Mouse (Mus musculus): Measurements from ENCODE around the gene Ptpro. TPM values are rescaled to one million over a fixed set of nuclear protein-coding genes. Genes with fewer than 3 reads are reported as not detected.

Ptpro gene
- polyA plus RNA-seq, 2 experiments: 0.40 to 0.55 TPM

GRCm38 (mm10) chr6:137339071-137339470, 87.0 kb downstream of the Ptpro start:
- H3K9me3 ChIP-seq (ENCODE audit: control insufficient read depth, low read length): no peaks in the 10 kb centered on the region
- no peaks in the 10 kb centered on the region for H3K27me3 ChIP-seq (ENCODE audit: control insufficient read depth, insufficient read depth, low read length)
- ATAC-seq (ENCODE audit: insufficient read depth) (no peak), DNase-seq (ENCODE audit: low read depth in 3 of 3, low spot score in 3 of 3) (no peak)
- no peak overlapping the region for H3K4me3 ChIP-seq (ENCODE audit: insufficient read depth in 1 of 2, low read depth in 2 of 2, low read length in 2 of 2)
- H3K27ac ChIP-seq: no peak overlapping the region
- H3K4me2 ChIP-seq (ENCODE audit: low read depth): no peak overlapping the region
- no peak overlapping the region for H3K9ac ChIP-seq (replicated peaks)
- 26% methylated on average over 4 of the region's 4 CpGs for WGBS (ENCODE audit: insufficient replicate concordance)
- TF ChIP-seq CTCF (IDR thresholded peaks at IDR 0.05; ENCODE audit: low read depth): no peak
- no peak for TF ChIP-seq EP300 (IDR thresholded peaks at IDR 0.05; ENCODE audit: low read depth)
- H3K36me3 ChIP-seq (replicated peaks; ENCODE audit: control insufficient read depth, insufficient read depth, low read depth): no peaks in the 10 kb centered on the region
- H3K4me1 ChIP-seq (replicated peaks; ENCODE audit: control insufficient read depth in 2 of 2, insufficient read depth in 2 of 2, low read length in 1 of 2): no peaks in the 10 kb centered on the region

GRCm38 (mm10) chr6:137343688-137344441, 91.7 kb downstream of the Ptpro start:
- Histone ChIP-seq H3K4me3 (ENCODE audit: insufficient read depth in 1 of 2, low read depth in 2 of 2, low read length in 2 of 2) (no peak overlapping the region), H3K9me3 (ENCODE audit: control insufficient read depth, low read length) (no peaks in the 10 kb centered on the region), H3K9ac (replicated peaks) (no peak overlapping the region), H3K27me3 (ENCODE audit: control insufficient read depth, insufficient read depth, low read length) (no peaks in the 10 kb centered on the region), H3K36me3 (replicated peaks; ENCODE audit: control insufficient read depth, insufficient read depth, low read depth) (no peaks in the 10 kb centered on the region), H3K4me2 (ENCODE audit: low read depth) (no peak overlapping the region), H3K4me1 (replicated peaks; ENCODE audit: control insufficient read depth in 2 of 2, insufficient read depth in 2 of 2, low read length in 1 of 2) (no peaks in the 10 kb centered on the region), H3K27ac (no peak overlapping the region)
- 56% methylated on average over 5 of the region's 5 CpGs for WGBS (ENCODE audit: insufficient replicate concordance)
- no peak for DNase-seq (ENCODE audit: low read depth in 3 of 3, low spot score in 3 of 3)
- ATAC-seq (ENCODE audit: insufficient read depth): no peak
- TF ChIP-seq EP300 (IDR thresholded peaks at IDR 0.05; ENCODE audit: low read depth): no peak
- no peak for TF ChIP-seq CTCF (IDR thresholded peaks at IDR 0.05; ENCODE audit: low read depth)

- TF ChIP-seq EP300 (IDR thresholded peaks at IDR 0.05; ENCODE audit: low read depth) (no peak), CTCF (IDR thresholded peaks at IDR 0.05; ENCODE audit: low read depth) (no peak)
- ATAC-seq (ENCODE audit: insufficient read depth) (no peak), DNase-seq (ENCODE audit: low read depth in 3 of 3, low spot score in 3 of 3) (no peak)
- no peaks in the 10 kb centered on the region for H3K27me3 ChIP-seq (ENCODE audit: control insufficient read depth, insufficient read depth, low read length)
- H3K4me1 ChIP-seq (replicated peaks; ENCODE audit: control insufficient read depth in 2 of 2, insufficient read depth in 2 of 2, low read length in 1 of 2): no peaks in the 10 kb centered on the region
- H3K4me2 ChIP-seq (ENCODE audit: low read depth): no peak overlapping the region
- H3K27ac ChIP-seq: no peak overlapping the region
- WGBS (ENCODE audit: insufficient replicate concordance): 66% methylated on average over 7 of the region's 7 CpGs
- H3K9ac ChIP-seq (replicated peaks): no peak overlapping the region
- H3K4me3 ChIP-seq (ENCODE audit: insufficient read depth in 1 of 2, low read depth in 2 of 2, low read length in 2 of 2): no peak overlapping the region
- no peaks in the 10 kb centered on the region for H3K36me3 ChIP-seq (replicated peaks; ENCODE audit: control insufficient read depth, insufficient read depth, low read depth)
- H3K9me3 ChIP-seq (ENCODE audit: control insufficient read depth, low read length): no peaks in the 10 kb centered on the region
Measured at GRCm38 (mm10) chr6:137360166-137360565, 108.0 kb downstream of the Ptpro start.

- H3K27me3 ChIP-seq (ENCODE audit: control insufficient read depth, insufficient read depth, low read length): no peaks in the 10 kb centered on the region
- no peak overlapping the region for H3K4me2 ChIP-seq (ENCODE audit: low read depth)
- H3K9ac ChIP-seq (replicated peaks): no peak overlapping the region
- no peaks in the 10 kb centered on the region for H3K36me3 ChIP-seq (replicated peaks; ENCODE audit: control insufficient read depth, insufficient read depth, low read depth)
- no peak overlapping the region for H3K27ac ChIP-seq
- 54% methylated on average over 8 of the region's 8 CpGs for WGBS (ENCODE audit: insufficient replicate concordance)
- no peak for ATAC-seq (ENCODE audit: insufficient read depth)
- no peaks in the 10 kb centered on the region for H3K9me3 ChIP-seq (ENCODE audit: control insufficient read depth, low read length)
- TF ChIP-seq CTCF (IDR thresholded peaks at IDR 0.05; ENCODE audit: low read depth): no peak
- no peak for TF ChIP-seq EP300 (IDR thresholded peaks at IDR 0.05; ENCODE audit: low read depth)
- no peaks in the 10 kb centered on the region for H3K4me1 ChIP-seq (replicated peaks; ENCODE audit: control insufficient read depth in 2 of 2, insufficient read depth in 2 of 2, low read length in 1 of 2)
- DNase-seq (ENCODE audit: low read depth in 3 of 3, low spot score in 3 of 3): no peak
- H3K4me3 ChIP-seq (ENCODE audit: insufficient read depth in 1 of 2, low read depth in 2 of 2, low read length in 2 of 2): no peak overlapping the region
Measured at GRCm38 (mm10) chr6:137362216-137362615, 110.1 kb downstream of the Ptpro start.

- Histone ChIP-seq H3K9ac (replicated peaks) (no peak overlapping the region), H3K36me3 (replicated peaks; ENCODE audit: control insufficient read depth, insufficient read depth, low read depth) (no peaks in the 10 kb centered on the region), H3K27me3 (ENCODE audit: control insufficient read depth, insufficient read depth, low read length) (no peaks in the 10 kb centered on the region), H3K4me1 (replicated peaks; ENCODE audit: control insufficient read depth in 2 of 2, insufficient read depth in 2 of 2, low read length in 1 of 2) (no peaks in the 10 kb centered on the region), H3K4me3 (ENCODE audit: insufficient read depth in 1 of 2, low read depth in 2 of 2, low read length in 2 of 2) (no peak overlapping the region), H3K4me2 (ENCODE audit: low read depth) (no peak overlapping the region), H3K9me3 (ENCODE audit: control insufficient read depth, low read length) (no peaks in the 10 kb centered on the region), H3K27ac (no peak overlapping the region)
- ATAC-seq (ENCODE audit: insufficient read depth): no peak
- no peak for DNase-seq (ENCODE audit: low read depth in 3 of 3, low spot score in 3 of 3)
- WGBS (ENCODE audit: insufficient replicate concordance): 75% methylated on average over 5 of the region's 5 CpGs
- TF ChIP-seq EP300 (IDR thresholded peaks at IDR 0.05; ENCODE audit: low read depth) (no peak), CTCF (IDR thresholded peaks at IDR 0.05; ENCODE audit: low read depth) (no peak)
Measured at GRCm38 (mm10) chr6:137364681-137365080, 112.6 kb downstream of the Ptpro start.

Data from liver, embryonic 14.5 days (tissue).